Mouse (Mus musculus) intestine, embryonic 15.5 days (tissue): ENCODE results near the gene Eef2k. TPM values are rescaled to one million over a fixed set of nuclear protein-coding genes. Genes with fewer than 3 reads are reported as not detected.

ENCODE experiments used
- ATAC-seq: fragments of 200-750 bp; cut with Nextera tagmentation; 2 replicates; pipeline ENCODE4 v1.8.0; 2017; ENCODE audit warnings: moderate TSS enrichment, moderate library complexity
- H3K27ac ChIP-seq: fragments of 300-500 bp; sonication (generic); 2 replicates; pipeline ENCODE4 v1.5.1; 2015; ENCODE audit warnings: mild to moderate bottlenecking, inconsistent platforms
- H3K27me3 ChIP-seq: fragments of 300-500 bp; sonication (generic); replicated peaks from 2 replicates; pipeline ENCODE4 v1.6.1; 2015; ENCODE audit warnings: inconsistent platforms
- H3K36me3 ChIP-seq: fragments of 300-500 bp; sonication (generic); 2 replicates; pipeline ENCODE4 v1.6.1; 2015; ENCODE audit warnings: inconsistent platforms
- H3K4me1 ChIP-seq: fragments of 300-500 bp; sonication (generic); replicated peaks from 2 replicates; pipeline ENCODE4 v1.6.1; 2015; ENCODE audit warnings: inconsistent platforms
- H3K4me2 ChIP-seq: fragments of 300-500 bp; sonication (generic); replicated peaks from 2 replicates; pipeline ENCODE4 v1.6.1; 2015; ENCODE audit warnings: mild to moderate bottlenecking, inconsistent platforms
- H3K4me3 ChIP-seq: fragments of 300-500 bp; sonication (generic); replicated peaks from 2 replicates; pipeline ENCODE4 v1.5.1; 2015; ENCODE audit warnings: inconsistent platforms
- H3K9ac ChIP-seq: fragments of 300-500 bp; sonication (generic); 2 replicates; pipeline ENCODE4 v1.6.1; 2015; ENCODE audit warnings: inconsistent platforms
- H3K9me3 ChIP-seq: fragments of 300-500 bp; sonication (generic); 2 replicates; pipeline ENCODE4 v1.6.1; 2016; ENCODE audit warnings: inconsistent platforms
- WGBS: fragments of 180-500 bp; shearing (Covaris S2); methylation state at CpG from one replicate; pipeline ENCODE4 v1.1.7; 2015; 5-methylcytosine and 5-hydroxymethylcytosine counted together
- polyA plus RNA-seq: library from polyadenylated mRNA; unstranded; fragments of >200 nt; fragmentation: Nextera tagmentation; extraction: Ambion mirVana; gene quantifications from 2 replicates; pipeline ENCODE4 v1.2.1, GENCODE M21; 2015

The Eef2k gene
- polyA plus RNA-seq, 1 experiment from 2014 or later, result 47.2 TPM

DNA sequence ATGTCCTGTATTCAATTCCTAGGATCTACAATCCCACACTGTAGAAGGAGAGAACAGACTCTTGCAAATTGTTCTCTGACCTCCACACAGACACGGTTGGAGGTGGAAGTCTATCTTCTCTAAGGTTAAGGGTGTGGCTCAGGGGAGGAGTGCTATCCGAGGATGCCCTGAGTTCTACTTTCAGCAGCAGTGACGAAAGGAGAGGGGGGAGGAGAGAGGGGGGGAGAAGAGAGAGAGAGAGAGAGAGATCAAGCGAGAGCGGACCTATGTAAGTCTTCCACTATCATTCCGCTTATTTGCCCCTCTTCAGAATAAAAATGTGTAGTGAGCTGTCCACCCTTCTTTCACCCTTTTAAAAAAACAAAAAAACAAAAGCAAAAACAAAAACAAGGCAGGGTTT is 8.2 kb upstream of the Eef2k start:
- peaks cover 9% of the 10 kb centered on the region; the same call in 1 of the 2 replicates for H3K4me1 ChIP-seq
- H3K27ac ChIP-seq, result no peak overlapping the region
- ATAC-seq, result no peak
- H3K4me2 ChIP-seq, result peak overlapping the region; percentile 61
- H3K9ac ChIP-seq, result no peak overlapping the region
- H3K4me3 ChIP-seq, result peak overlapping the region; percentile 55
- no peaks in the 10 kb centered on the region for H3K27me3 ChIP-seq
- H3K36me3 ChIP-seq, result no peaks in the 10 kb centered on the region
- 42% methylated on average over 6 of the region's 6 CpGs for WGBS
- H3K9me3 ChIP-seq, result no peaks in the 10 kb centered on the region

DNA sequence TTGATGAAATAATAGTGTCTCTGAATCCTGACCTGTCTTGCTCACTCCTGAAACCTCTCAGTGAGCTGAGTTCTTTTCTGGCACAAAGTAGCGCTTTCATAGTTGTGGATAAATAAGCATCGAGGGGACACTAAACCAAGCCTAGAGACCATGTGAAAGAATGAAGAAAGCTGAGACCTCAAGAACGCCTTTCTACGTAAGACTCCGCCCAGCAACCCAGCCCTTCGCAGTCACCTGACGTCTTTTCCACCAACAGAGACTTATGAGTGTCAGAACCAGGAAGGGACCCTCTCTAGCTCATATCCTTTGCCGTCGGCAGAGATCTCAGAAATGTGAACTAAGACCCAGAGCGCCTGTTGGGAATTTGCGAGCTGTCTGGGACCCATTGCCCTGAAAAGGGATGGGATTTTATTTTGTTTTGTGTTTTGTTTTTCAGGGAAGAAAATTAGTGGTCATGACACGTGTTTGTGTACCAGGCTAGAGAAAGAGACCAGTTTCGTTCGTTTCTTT is 7.7 kb upstream of the Eef2k start:
- peak overlapping the region; percentile 55 for H3K4me3 ChIP-seq
- no peaks in the 10 kb centered on the region for H3K27me3 ChIP-seq
- H3K4me2 ChIP-seq, result peak overlapping the region; percentile 61
- peak overlapping the region; percentile 79 for H3K27ac ChIP-seq
- no peaks in the 10 kb centered on the region for H3K36me3 ChIP-seq
- H3K9ac ChIP-seq, result peak overlapping the region; percentile 42; the same call in 1 of the 2 replicates
- H3K4me1 ChIP-seq, result peaks cover 9% of the 10 kb centered on the region; the same call in 1 of the 2 replicates
- 9% methylated on average over 14 of the region's 14 CpGs for WGBS
- H3K9me3 ChIP-seq, result no peaks in the 10 kb centered on the region
- peak; percentile 87 for ATAC-seq

DNA sequence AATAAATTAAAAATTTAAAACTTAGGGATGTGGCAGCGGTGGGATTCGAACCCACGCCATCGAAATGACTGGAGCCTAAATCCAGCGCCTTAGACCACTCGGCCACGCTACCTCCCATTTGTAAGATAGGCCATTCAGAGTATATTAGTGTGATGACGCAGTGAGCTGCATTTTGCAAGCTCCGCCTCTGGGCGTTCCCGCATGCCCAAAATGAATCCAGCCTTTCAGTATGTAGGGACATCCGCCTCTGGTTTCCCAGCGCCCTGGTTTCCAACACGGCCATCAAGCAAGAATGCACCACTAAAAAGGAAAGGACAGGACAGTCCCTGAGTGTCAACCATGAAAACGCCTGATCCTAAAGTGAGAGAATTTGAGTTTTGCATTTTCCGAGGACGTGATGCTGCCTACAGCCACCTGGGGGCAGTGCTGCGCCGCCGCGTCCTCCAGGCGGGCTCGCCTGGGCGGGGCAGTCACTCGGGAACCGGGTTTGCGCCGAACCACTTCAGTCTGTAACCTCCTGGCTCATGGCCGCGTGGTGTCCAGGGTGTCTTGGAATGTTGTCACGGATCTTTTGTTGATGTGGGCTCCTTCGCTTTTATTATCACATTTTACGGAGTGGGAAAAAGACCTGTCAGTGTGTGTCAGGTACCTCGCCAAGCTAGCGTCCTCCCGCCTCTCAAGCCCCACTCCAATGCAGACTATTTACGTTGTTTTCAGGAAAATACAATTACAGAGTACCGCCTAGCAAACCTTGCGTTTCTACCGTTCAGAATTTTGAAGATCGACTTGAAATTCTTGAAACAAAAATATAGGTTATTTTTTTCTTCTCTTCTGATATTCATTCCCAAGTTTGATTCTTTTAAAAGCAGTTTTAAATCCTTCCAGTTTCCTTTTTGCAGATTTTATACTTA is 6.9 kb upstream of the Eef2k start:
- under 1% methylated on average over 41 of the region's 41 CpGs for WGBS
- Histone ChIP-seq H3K4me2 (peak overlapping the region; percentile 61), H3K9me3 (no peaks in the 10 kb centered on the region), H3K4me3 (peak overlapping the region; percentile 55), H3K4me1 (peaks cover 9% of the 10 kb centered on the region; the same call in 1 of the 2 replicates), H3K27me3 (no peaks in the 10 kb centered on the region), H3K36me3 (no peaks in the 10 kb centered on the region), H3K27ac (peak overlapping the region; percentile 79; the same call in 1 of the 2 replicates), H3K9ac (peak overlapping the region; percentile 50)
- ATAC-seq, result peak; percentile 90

DNA sequence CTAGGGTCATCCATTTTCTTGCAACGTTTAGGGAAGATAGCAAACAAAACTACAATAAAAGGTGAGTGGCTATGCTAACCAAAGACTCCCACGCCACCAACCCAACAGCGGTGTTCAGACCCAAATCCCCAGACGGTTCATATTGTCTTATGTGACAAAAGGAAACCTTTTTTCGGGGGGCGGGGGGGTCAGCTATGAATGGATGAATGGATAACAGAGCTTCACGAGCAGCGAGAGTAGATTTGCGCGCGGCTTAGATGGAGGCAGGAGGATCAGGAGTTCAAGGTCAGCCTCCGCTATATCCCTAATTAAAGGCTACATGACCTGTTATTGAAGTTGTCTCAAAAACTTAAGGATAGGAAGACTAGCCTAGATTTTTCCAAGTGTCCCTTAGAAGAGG is 6.3 kb upstream of the Eef2k start:
- peak overlapping the region; percentile 57 for H3K4me2 ChIP-seq
- 6% methylated on average over 12 of the region's 12 CpGs for WGBS
- H3K27ac ChIP-seq, result no peak overlapping the region
- H3K4me1 ChIP-seq, result peaks cover 6% of the 10 kb centered on the region; the same call in 1 of the 2 replicates
- H3K9ac ChIP-seq, result 0 out of 2 replicates have a peak overlapping the region, but pooled peaks have one; percentile 2
- peak overlapping the region; percentile 55 for H3K4me3 ChIP-seq
- H3K9me3 ChIP-seq, result no peaks in the 10 kb centered on the region
- ATAC-seq, result no peak
- no peaks in the 10 kb centered on the region for H3K36me3 ChIP-seq
- no peaks in the 10 kb centered on the region for H3K27me3 ChIP-seq

DNA sequence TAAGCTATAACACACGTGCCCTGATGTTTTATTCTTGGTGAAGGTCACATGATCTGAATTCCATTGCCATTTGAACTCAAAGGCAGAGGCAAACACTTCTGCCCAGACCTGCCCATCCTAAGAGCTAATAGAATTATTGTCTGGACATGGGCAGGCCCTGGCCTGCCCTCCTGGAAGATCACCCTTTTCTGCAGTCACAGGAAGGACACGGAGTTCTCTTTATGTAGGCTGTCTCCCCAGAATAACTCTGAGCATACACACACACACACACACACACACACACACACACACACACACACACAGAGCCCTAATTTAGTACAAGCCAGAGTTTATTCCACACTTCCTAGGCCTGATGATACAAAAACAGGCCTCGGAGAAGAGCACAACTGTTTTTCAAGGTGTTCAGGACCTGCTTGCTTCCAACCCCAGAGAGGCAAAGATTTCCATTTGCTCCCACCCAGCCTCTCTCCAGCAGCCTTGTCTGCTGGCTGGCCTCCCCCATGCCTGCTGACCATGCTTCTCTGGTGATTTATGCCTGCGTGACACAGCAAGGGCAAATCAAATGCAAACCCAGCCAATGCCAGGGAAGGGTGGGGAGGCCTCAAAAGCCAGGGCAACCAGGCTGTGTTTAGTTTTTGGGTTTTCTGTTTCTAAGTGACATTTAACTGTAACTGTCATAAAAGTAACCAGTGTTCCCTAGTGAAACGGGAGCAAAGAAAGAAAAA is 4.0 kb upstream of the Eef2k start:
- no peaks in the 10 kb centered on the region for H3K27me3 ChIP-seq
- H3K4me2 ChIP-seq, result no peak overlapping the region
- 0 out of 2 replicates have a peak, but pooled peaks cover 4% of the 10 kb centered on the region for H3K4me1 ChIP-seq
- H3K9ac ChIP-seq, result no peak overlapping the region
- H3K36me3 ChIP-seq, result no peaks in the 10 kb centered on the region
- 59% methylated on average over 5 of the region's 5 CpGs for WGBS
- H3K27ac ChIP-seq, result no peak overlapping the region
- no peaks in the 10 kb centered on the region for H3K9me3 ChIP-seq
- ATAC-seq, result no peak
- H3K4me3 ChIP-seq, result no peak overlapping the region

DNA sequence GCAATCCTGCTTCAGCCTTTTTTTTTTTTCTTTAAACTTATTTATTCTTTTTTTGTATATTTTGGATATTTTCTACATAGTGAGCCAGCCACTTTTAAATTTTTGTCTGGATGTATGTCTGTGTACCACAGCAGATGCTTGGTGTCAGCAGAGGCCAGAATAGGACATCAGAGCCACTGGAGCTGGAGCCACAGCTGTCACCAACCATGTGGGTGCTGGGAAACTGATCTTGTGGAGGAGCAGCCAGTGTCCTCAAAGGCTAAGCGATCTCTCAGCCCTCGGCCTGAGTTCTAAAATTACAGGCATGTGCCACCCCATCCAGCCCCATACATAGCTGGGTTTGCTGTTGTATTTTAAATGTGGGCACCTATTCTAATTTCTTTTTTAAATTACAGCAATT is 2.8 kb upstream of the Eef2k start:
- H3K4me3 ChIP-seq, result no peak overlapping the region
- ATAC-seq, result no peak
- no peak overlapping the region for H3K9ac ChIP-seq
- H3K36me3 ChIP-seq, result no peaks in the 10 kb centered on the region
- peaks cover 7% of the 10 kb centered on the region; the same call in 1 of the 2 replicates for H3K4me1 ChIP-seq
- 87% methylated on average over 2 of the region's 2 CpGs for WGBS
- H3K27ac ChIP-seq, result no peak overlapping the region
- no peak overlapping the region for H3K4me2 ChIP-seq
- H3K27me3 ChIP-seq, result no peaks in the 10 kb centered on the region
- no peaks in the 10 kb centered on the region for H3K9me3 ChIP-seq

DNA sequence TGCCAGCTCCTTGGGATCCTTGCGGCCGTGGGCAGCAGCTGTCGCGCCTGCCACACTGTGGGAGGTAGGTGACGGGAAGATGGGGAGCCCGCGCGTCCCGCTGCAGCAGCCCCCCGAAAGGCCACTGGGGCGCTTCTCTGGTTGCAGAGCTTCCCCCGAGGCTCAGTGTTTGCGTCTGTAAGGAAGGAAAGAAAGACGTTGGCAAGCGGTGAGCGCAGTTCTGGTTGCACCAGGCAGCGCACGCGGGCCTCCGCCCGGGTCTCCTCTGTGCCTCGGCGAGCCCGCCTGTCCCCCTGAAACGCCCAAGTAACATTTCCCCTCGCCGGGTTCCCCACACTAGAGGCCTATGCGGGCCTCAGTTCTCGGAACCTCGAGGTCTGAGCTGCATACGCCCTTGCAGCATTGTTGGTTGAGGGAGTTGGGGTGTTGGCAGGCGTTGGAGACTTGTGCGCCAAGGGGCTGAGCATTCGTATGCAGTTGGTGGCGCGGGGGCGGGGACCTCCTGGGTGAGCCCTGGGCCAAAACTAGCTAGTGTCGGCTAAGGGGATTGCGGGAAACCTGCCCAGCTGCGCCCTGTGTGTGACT is 498 bp downstream of the Eef2k start:
- peak overlapping the region; percentile 94 for H3K9ac ChIP-seq
- no peaks in the 10 kb centered on the region for H3K9me3 ChIP-seq
- peak; percentile 72 for ATAC-seq
- H3K4me3 ChIP-seq, result peak overlapping the region; percentile 80
- WGBS, result under 1% methylated on average over 40 of the region's 40 CpGs
- H3K36me3 ChIP-seq, result no peaks in the 10 kb centered on the region
- peak overlapping the region; percentile 99 for H3K27ac ChIP-seq
- no peaks in the 10 kb centered on the region for H3K27me3 ChIP-seq
- peaks cover 13% of the 10 kb centered on the region; the same call in 1 of the 2 replicates for H3K4me1 ChIP-seq
- peak overlapping the region; percentile 80 for H3K4me2 ChIP-seq

DNA sequence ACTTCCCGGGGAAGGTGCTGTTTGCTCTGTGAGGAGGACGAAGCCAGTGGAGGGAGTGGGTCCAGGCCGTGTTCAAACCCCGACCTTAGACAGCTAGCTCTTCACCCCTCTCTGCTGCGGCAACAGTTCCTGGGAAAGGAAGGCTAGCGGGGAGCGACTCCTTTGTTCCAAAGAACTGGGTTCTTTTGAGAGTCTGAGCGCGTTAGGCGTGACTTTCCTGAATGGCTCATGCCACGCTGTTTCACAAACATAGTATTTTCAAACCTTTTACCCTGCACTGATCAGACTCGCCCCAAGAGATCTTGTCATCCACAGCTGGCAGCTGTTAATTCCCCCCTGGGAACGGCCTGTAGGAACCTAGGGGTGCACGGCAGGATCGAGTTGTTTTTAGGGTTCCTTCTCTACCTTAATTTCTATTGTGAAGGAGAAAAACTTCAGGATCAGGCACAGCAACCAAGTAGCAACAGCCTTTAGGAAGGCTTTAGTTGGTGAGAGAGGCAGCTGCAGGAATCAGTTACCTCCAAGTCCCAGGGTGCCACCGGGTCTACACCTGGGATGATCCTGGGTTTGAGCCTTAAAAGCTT is 1.3 kb downstream of the Eef2k start:
- 5% methylated on average over 16 of the region's 16 CpGs for WGBS
- Histone ChIP-seq H3K4me2 (peak overlapping the region; percentile 80), H3K9ac (peak overlapping the region; percentile 94), H3K4me3 (peak overlapping the region; percentile 80), H3K9me3 (no peaks in the 10 kb centered on the region), H3K27ac (peak overlapping the region; percentile 99), H3K27me3 (no peaks in the 10 kb centered on the region), H3K36me3 (no peaks in the 10 kb centered on the region), H3K4me1 (peaks cover 15% of the 10 kb centered on the region; the same call in 1 of the 2 replicates)
- peak; percentile 5 for ATAC-seq

DNA sequence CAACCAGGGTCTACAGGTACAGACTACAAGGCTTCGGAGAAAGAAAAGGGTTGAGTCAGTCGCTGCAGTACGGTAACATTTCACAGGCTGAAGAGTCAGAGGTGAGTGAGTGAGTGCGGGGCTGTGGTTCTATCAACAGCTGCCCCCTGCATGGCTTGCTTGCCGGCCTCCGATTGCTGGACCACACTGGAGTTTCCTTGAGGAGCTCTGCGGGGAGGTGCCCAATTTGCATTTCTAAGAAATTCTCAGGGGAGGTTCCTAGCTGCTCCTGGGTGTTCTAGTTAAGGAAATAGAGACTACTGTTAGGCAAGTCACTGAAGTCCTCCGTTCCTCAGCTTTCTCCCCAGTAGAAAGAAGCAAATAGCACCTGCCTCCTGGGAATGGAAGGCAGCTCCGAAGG is 2.1 kb downstream of the Eef2k start:
- 44% methylated on average over 9 of the region's 9 CpGs for WGBS
- no peak for ATAC-seq
- peak overlapping the region; percentile 80 for H3K4me3 ChIP-seq
- H3K27ac ChIP-seq, result no peak overlapping the region
- H3K9ac ChIP-seq, result peak overlapping the region; percentile 94
- H3K4me1 ChIP-seq, result peaks cover 16% of the 10 kb centered on the region; the same call in 1 of the 2 replicates
- no peaks in the 10 kb centered on the region for H3K27me3 ChIP-seq
- H3K4me2 ChIP-seq, result peak overlapping the region; percentile 80
- H3K9me3 ChIP-seq, result no peaks in the 10 kb centered on the region
- no peaks in the 10 kb centered on the region for H3K36me3 ChIP-seq

DNA sequence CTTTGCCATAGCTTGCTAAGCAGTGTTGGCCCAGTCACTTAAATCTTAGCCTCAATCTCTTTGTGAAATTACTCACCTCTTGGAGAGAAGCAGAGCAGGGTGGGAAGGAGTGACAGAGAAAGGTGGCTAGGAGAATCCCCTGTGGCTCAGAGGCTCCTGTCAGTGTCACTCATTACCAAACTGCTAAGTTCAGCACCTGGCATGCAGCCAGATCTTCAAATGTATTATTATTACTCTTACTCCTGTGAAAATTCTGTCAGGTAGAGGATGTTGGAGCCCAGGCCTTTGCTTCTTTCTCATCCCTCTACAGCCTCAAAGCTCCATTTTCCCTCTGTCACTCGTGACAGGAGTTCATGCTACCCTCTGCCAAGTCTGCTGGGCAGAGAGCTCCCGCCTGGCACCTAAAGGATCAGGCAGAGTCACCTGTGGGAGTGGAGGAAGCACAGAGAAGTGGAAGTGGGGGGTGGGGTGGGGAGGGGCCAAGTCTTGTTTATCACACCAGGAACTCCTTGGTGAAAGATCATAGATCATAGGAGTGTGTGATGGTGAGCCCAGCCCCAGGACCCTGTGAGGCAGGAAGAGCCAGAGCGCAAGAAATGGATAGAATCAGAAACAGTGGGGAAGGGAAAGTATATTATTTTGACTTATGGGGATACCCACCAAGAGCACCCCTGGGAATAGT is 6.3 kb downstream of the Eef2k start:
- H3K36me3 ChIP-seq, result no peaks in the 10 kb centered on the region
- ATAC-seq, result peak; percentile 71

DNA sequence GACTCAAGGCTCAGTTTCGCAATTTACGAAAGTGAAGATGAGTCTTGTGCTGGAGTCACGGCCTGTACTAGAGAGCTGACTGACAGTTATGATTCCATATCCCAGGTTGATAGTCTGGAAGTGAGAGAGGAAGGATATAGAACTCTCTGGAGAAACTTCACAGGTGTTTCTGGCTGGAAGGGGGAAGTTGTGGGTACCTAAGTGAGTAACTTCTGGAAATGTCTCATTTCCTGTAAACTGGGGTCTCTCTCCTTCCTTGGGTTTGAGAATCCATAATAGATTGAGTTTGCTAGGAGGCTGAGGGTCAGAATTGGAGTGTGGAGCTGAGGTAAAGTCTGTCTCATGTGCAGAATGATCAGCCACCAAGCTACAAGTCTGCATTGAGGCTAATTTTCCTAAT is 7.5 kb downstream of the Eef2k start:
- no peaks in the 10 kb centered on the region for H3K36me3 ChIP-seq
- H3K4me3 ChIP-seq, result no peak overlapping the region
- no peak overlapping the region for H3K4me2 ChIP-seq
- no peak overlapping the region for H3K9ac ChIP-seq
- H3K27me3 ChIP-seq, result no peaks in the 10 kb centered on the region
- peaks cover 13% of the 10 kb centered on the region for H3K4me1 ChIP-seq
- H3K9me3 ChIP-seq, result no peaks in the 10 kb centered on the region
- 84% methylated on average over 3 of the region's 3 CpGs for WGBS
- no peak for ATAC-seq
- no peak overlapping the region for H3K27ac ChIP-seq

More for the DNA sequence above, 6.3 kb downstream of the Eef2k start:
- 72% methylated on average over 3 of the region's 3 CpGs for WGBS
- no peak overlapping the region for H3K27ac ChIP-seq
- no peak overlapping the region for H3K4me3 ChIP-seq
- H3K9ac ChIP-seq, result no peak overlapping the region
- no peaks in the 10 kb centered on the region for H3K27me3 ChIP-seq
- no peak overlapping the region for H3K4me2 ChIP-seq
- H3K4me1 ChIP-seq, result peaks cover 24% of the 10 kb centered on the region
- H3K9me3 ChIP-seq, result no peaks in the 10 kb centered on the region
